Mouse (Mus musculus): ENCODE data around the gene A4gnt. TPM values are rescaled to one million over a fixed set of nuclear protein-coding genes. Genes with fewer than 3 reads are reported as not detected.

A4gnt gene
- total RNA-seq (2012; rRNA removed) = not detected in 2 replicates

DNA sequence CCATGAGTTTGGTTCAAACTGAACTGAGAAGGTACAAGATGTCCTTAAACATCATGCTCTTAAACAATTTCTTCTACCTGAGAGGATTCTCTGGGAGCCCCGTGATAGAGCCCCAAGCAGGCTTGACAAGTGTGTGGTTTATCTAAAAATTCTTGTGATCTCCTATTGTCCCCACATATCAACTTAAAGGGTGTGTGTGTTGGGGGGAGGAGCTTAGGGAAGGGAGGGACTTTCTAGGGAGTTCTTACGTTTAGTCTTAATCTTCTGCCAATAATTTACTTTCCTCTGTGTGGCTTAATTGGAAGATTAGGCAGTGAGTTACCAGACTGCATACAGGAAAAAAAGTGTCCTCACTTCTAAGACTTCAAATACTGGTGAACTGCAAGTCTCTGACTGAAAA, at the start of gene A4gnt:
Gene A4gnt (plus strand): TSS at position 301 of the 400 bp plus-strand sequence.
- Histone ChIP-seq H3K4me1 (ENCODE audit: control insufficient read depth in 2 of 2, insufficient read depth in 2 of 2, low read length in 2 of 2, poor library complexity in 1 of 2) (no peaks in the 10 kb centered on the region), H3K36me3 (ENCODE audit: control insufficient read depth, insufficient read depth, low read length, poor library complexity, severe bottlenecking) (no peaks in the 10 kb centered on the region), H3K27ac (ENCODE audit: insufficient read depth, low read depth, low read length, poor library complexity, severe bottlenecking) (no peak within 1 kb of the TSS), H3K4me3 (ENCODE audit: insufficient read depth in 1 of 2, low read depth in 1 of 2, low read length in 2 of 2, poor library complexity in 1 of 2, severe bottlenecking in 1 of 2) (no peak within 1 kb of the TSS), H3K9ac (ENCODE audit: insufficient read depth, low read depth, low read length, poor library complexity, severe bottlenecking) (no peak within 1 kb of the TSS), H3K9me3 (ENCODE audit: control insufficient read depth, insufficient read depth, low read depth, low read length) (no peaks in the 10 kb centered on the region)
- TF ChIP-seq CHD2 (IDR thresholded peaks at IDR 0.05; ENCODE audit: low read depth, low read length) (no peak), ZNF384 (IDR thresholded peaks at IDR 0.05; ENCODE audit: low read depth, low read length) (no peak), ZC3H11A (IDR thresholded peaks at IDR 0.05; ENCODE audit: borderline replicate concordance, low read depth, low read length) (no peak), HCFC1 (IDR thresholded peaks at IDR 0.05; ENCODE audit: borderline replicate concordance, insufficient read depth, low read length) (no peak), MAFK (IDR thresholded peaks at IDR 0.05; ENCODE audit: insufficient read depth, low read depth, low read length) (no peak)
- in situ Hi-C loops (cut with MboI; ENCODE audit: low sequenced_read_pairs in 2 of 2, unreplicated experiment in 2 of 2) = no loop called here
- DNase-seq (ENCODE audit: low read depth, low spot score) = no peak

DNA sequence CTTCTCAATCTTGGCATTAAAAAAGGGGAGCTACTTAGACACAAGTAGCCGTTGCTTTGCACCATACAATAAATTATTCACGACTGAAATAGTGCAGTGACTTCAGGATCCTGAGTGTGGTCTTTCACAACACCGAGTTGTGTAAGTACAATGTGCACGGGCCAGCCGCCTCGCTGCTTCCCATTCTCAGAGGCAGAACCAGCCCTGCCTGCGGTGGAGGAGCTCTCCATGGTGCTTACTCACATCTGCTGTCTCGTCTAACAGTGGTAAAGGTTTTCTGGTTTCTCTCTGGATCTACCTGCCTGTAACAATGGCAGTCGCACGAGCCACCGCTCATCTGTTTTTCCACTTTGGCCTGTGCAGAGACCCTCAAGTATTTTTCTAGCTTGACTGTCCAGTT, 48.6 kb upstream of the A4gnt start:
- no peak overlapping the region for H3K27ac ChIP-seq (ENCODE audit: insufficient read depth, low read depth, low read length, poor library complexity, severe bottlenecking)
- H3K9me3 ChIP-seq (ENCODE audit: control insufficient read depth, insufficient read depth, low read depth, low read length) = no peaks in the 10 kb centered on the region
- DNase-seq (ENCODE audit: low read depth, low spot score) = peak; percentile 63
- no peaks in the 10 kb centered on the region for H3K36me3 ChIP-seq (ENCODE audit: control insufficient read depth, insufficient read depth, low read length, poor library complexity, severe bottlenecking)
- no peak for TF ChIP-seq CHD2 (IDR thresholded peaks at IDR 0.05; ENCODE audit: low read depth, low read length)
- H3K4me3 ChIP-seq (ENCODE audit: insufficient read depth in 1 of 2, low read depth in 1 of 2, low read length in 2 of 2, poor library complexity in 1 of 2, severe bottlenecking in 1 of 2) = no peak overlapping the region
- no peak overlapping the region for H3K9ac ChIP-seq (ENCODE audit: insufficient read depth, low read depth, low read length, poor library complexity, severe bottlenecking)
- in situ Hi-C loops (cut with MboI; ENCODE audit: low sequenced_read_pairs in 2 of 2, unreplicated experiment in 2 of 2) = no loop called here
- 0 out of 4 replicates have a peak, but pooled peaks cover 2% of the 10 kb centered on the region in 2 experiments for H3K4me1 ChIP-seq (ENCODE audit: control insufficient read depth in 2 of 2, insufficient read depth in 2 of 2, low read length in 2 of 2, poor library complexity in 1 of 2)

DNA sequence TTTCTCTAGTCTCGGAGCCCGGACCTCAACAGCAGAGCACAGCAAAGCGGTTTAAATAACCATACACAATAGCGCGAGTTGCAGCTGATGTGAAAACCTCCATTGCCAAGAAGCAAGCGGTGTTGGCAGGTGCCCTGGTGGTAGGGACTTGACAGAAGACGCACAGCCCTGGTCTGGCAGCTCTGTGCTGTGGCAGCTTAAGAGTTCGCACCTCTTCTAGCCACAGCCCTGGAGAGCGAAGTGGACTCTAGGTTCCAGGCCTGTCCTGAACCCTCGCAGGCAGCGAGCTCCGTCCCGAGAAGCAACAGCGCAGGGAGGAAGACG, 44.3 kb upstream of the A4gnt start:
- peak overlapping the region; percentile 98 for H3K9ac ChIP-seq (ENCODE audit: insufficient read depth, low read depth, low read length, poor library complexity, severe bottlenecking)
- no peaks in the 10 kb centered on the region for H3K36me3 ChIP-seq (ENCODE audit: control insufficient read depth, insufficient read depth, low read length, poor library complexity, severe bottlenecking)
- TF ChIP-seq ZC3H11A (IDR thresholded peaks at IDR 0.05; ENCODE audit: borderline replicate concordance, low read depth, low read length) (no peak), MAFK (IDR thresholded peaks at IDR 0.05; ENCODE audit: insufficient read depth, low read depth, low read length) (no peak), CHD2 (IDR thresholded peaks at IDR 0.05; ENCODE audit: low read depth, low read length) (no peak), HCFC1 (IDR thresholded peaks at IDR 0.05; ENCODE audit: borderline replicate concordance, insufficient read depth, low read length) (no peak), ZNF384 (IDR thresholded peaks at IDR 0.05; ENCODE audit: low read depth, low read length) (no peak)
- in situ Hi-C loops (cut with MboI; ENCODE audit: low sequenced_read_pairs in 2 of 2, unreplicated experiment in 2 of 2) = no loop called here
- 0 out of 4 replicates have a peak, but pooled peaks cover 2% of the 10 kb centered on the region in 2 experiments for H3K4me1 ChIP-seq (ENCODE audit: control insufficient read depth in 2 of 2, insufficient read depth in 2 of 2, low read length in 2 of 2, poor library complexity in 1 of 2)
- H3K27ac ChIP-seq (ENCODE audit: insufficient read depth, low read depth, low read length, poor library complexity, severe bottlenecking) = no peak overlapping the region
- no peak for DNase-seq (ENCODE audit: low read depth, low spot score)
- no peaks in the 10 kb centered on the region for H3K9me3 ChIP-seq (ENCODE audit: control insufficient read depth, insufficient read depth, low read depth, low read length)
- H3K4me3 ChIP-seq (ENCODE audit: insufficient read depth in 1 of 2, low read depth in 1 of 2, low read length in 2 of 2, poor library complexity in 1 of 2, severe bottlenecking in 1 of 2) = peak overlapping the region; percentile 89 to 97

DNA sequence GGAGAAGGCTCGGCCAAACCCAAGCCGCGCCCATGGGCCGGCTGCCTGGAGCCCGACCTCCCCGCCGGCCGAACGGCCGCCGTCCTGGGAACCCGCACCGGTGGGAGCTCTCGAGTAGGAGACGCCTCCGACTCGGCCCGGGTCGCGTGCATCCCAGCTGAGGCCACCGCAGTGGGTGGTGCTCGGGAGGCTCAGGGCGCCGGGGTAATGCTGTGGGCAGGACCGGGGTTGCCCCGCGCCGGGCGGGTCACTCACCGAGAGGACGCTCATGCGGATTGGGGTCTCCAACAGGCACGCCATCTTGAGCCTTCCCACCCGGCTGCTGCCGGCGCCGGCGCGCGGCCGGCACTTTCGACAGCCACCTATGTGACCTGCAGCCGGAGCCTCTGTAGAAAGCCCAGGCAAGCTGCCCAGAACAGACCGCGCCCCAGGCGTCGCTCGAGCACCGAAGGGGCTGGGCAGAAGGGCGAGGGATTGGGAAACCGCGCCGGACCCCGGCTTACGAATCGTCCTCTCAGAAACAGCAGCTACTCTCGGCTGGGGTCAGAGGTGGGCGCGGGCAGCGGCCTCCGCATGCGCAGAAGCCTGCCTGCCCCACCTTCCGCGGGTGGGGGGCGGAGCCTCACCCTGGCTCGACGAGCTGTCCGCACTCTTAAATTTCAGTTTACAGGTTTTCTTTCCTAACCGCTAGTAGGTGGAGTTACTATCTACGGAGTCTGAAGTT, 43.8 kb upstream of the A4gnt start, which contains the start of gene Armc8:
Gene Armc8 (minus strand): TSS at position 553 of the 724 bp plus-strand sequence.
- Histone ChIP-seq H3K9me3 (ENCODE audit: control insufficient read depth, insufficient read depth, low read depth, low read length) (no peaks in the 10 kb centered on the region), H3K36me3 (ENCODE audit: control insufficient read depth, insufficient read depth, low read length, poor library complexity, severe bottlenecking) (no peaks in the 10 kb centered on the region), H3K4me1 (ENCODE audit: control insufficient read depth in 2 of 2, insufficient read depth in 2 of 2, low read length in 2 of 2, poor library complexity in 1 of 2) (0 out of 4 replicates have a peak, but pooled peaks cover 2% of the 10 kb centered on the region in 2 experiments), H3K4me3 (ENCODE audit: insufficient read depth in 1 of 2, low read depth in 1 of 2, low read length in 2 of 2, poor library complexity in 1 of 2, severe bottlenecking in 1 of 2) (peak within 1 kb of the TSS; percentile 89 to 97), H3K9ac (ENCODE audit: insufficient read depth, low read depth, low read length, poor library complexity, severe bottlenecking) (peak within 1 kb of the TSS; percentile 98), H3K27ac (ENCODE audit: insufficient read depth, low read depth, low read length, poor library complexity, severe bottlenecking) (peak within 1 kb of the TSS; percentile 91)
- in situ Hi-C loops (cut with MboI; ENCODE audit: low sequenced_read_pairs in 2 of 2, unreplicated experiment in 2 of 2) = no loop called here
- peak; percentile 70 for DNase-seq (ENCODE audit: low read depth, low spot score)
- no peak for TF ChIP-seq MAFK (IDR thresholded peaks at IDR 0.05; ENCODE audit: insufficient read depth, low read depth, low read length)
- TF ChIP-seq ZC3H11A (IDR thresholded peaks at IDR 0.05; ENCODE audit: borderline replicate concordance, low read depth, low read length) = peak; percentile 100
- peak; percentile 67; the same call in 1 of the 2 replicates for TF ChIP-seq HCFC1 (IDR thresholded peaks at IDR 0.05; ENCODE audit: borderline replicate concordance, insufficient read depth, low read length)
- no peak for TF ChIP-seq ZNF384 (IDR thresholded peaks at IDR 0.05; ENCODE audit: low read depth, low read length)
- TF ChIP-seq CHD2 (IDR thresholded peaks at IDR 0.05; ENCODE audit: low read depth, low read length) = no peak
